Mouse (Mus musculus): ENCODE results near the gene Rpl10. TPM values are rescaled to one million over a fixed set of nuclear protein-coding genes. Genes with fewer than 3 reads are reported as not detected.

Gene Rpl10
- polyA plus RNA-seq, 1 experiment from 2014 or later: 489 TPM

DNA sequence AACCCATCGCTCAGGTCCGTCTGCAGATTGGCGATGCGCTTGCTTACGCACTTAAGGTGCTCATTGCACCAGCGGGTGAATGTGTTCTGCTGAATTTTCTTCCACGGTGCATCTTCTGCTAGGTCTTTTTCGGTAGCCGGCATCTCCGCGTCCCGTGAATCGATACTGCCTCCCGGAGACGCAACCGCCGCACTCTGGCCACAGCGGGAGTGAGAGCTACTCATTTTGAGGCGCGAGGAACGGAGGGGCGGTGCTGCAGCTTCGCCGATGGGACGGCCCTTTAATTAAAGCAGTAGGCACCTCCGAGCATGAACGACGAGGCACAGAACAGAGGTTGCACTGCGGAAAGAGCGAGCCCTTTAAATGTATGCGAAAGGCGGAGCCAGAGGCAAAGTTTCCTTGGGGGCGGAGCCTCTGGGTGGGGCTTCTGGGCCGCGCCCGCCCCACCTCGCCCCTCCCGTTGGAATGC is 24.4 kb upstream of the Rpl10 start:
- Histone ChIP-seq H3K9ac (replicated peaks; ENCODE audit: low read depth, low read length) (peak overlapping the region; percentile 73), H3K9me3 (ENCODE audit: control insufficient read depth, low read length) (no peaks in the 10 kb centered on the region), H3K27me3 (replicated peaks; ENCODE audit: control insufficient read depth, insufficient read depth, low read length) (no peaks in the 10 kb centered on the region), H3K27ac (ENCODE audit: low read length) (peak overlapping the region; percentile 93), H3K4me1 (replicated peaks; ENCODE audit: control insufficient read depth, insufficient read depth, low read length) (peaks cover 21% of the 10 kb centered on the region), H3K36me3 (ENCODE audit: control insufficient read depth, insufficient read depth) (0 out of 2 replicates have a peak, but pooled peaks cover 5% of the 10 kb centered on the region), H3K4me3 (replicated peaks; ENCODE audit: low read length) (peak overlapping the region; percentile 63), H3K4me2 (ENCODE audit: low read length) (peak overlapping the region; percentile 54)
- WGBS: 17% methylated on average over 35 of the region's 38 CpGs
- peak; percentile 92 for ATAC-seq

DNA sequence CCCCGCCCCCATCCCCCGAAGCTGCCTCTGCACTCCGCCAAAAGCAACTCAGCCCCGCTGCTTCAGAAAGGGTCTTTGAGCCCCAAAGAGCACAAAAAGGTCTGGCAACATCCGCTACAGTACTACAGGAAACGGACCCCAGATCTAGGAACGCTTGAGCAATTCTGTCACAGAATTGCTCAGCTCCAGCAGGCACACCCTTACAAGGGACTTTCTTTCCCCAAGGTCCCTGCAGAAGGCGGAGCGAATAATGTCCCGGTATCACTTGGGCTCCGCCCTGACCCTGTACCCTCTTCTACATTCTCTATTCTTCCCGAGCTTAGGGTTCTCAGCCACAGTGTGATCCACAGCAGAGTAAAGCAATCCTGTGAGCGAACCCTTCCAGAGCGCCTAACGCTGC is 23.9 kb upstream of the Rpl10 start:
- no peaks in the 10 kb centered on the region for H3K27me3 ChIP-seq (replicated peaks; ENCODE audit: control insufficient read depth, insufficient read depth, low read length)
- peak overlapping the region; percentile 54 for H3K9ac ChIP-seq (replicated peaks; ENCODE audit: low read depth, low read length)
- H3K27ac ChIP-seq (ENCODE audit: low read length): peak overlapping the region; percentile 93
- 28% methylated on average over 15 of the region's 15 CpGs for WGBS
- H3K4me2 ChIP-seq (ENCODE audit: low read length): peak overlapping the region; percentile 54
- H3K36me3 ChIP-seq (ENCODE audit: control insufficient read depth, insufficient read depth): 0 out of 2 replicates have a peak, but pooled peaks cover 5% of the 10 kb centered on the region
- peaks cover 21% of the 10 kb centered on the region for H3K4me1 ChIP-seq (replicated peaks; ENCODE audit: control insufficient read depth, insufficient read depth, low read length)
- peak; percentile 14; the same call in 1 of the 2 replicates for ATAC-seq
- no peaks in the 10 kb centered on the region for H3K9me3 ChIP-seq (ENCODE audit: control insufficient read depth, low read length)
- H3K4me3 ChIP-seq (replicated peaks; ENCODE audit: low read length): peak overlapping the region; percentile 63

DNA sequence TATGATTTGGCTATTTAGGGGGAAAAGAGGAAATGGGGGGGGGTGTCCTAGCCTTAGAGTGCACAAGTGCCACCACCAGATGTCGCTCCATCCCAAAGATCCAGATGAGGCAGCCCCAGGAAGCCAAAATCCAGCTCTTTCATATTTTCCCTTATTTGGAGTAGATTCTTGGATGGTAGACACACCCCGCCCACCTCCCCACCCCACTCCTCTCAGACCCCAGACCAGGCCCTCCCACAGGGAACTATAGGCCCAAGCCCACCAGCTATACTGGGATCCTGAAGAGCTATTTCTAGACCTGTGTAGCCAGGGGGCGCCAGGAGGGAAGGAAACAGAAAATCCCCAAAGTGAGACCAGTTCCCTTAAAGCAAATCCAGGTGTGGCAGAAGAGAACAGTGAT is 22.0 kb upstream of the Rpl10 start:
- no peak overlapping the region for H3K27ac ChIP-seq (ENCODE audit: low read length)
- 27% methylated on average over 3 of the region's 3 CpGs for WGBS
- no peaks in the 10 kb centered on the region for H3K36me3 ChIP-seq (ENCODE audit: control insufficient read depth, insufficient read depth)
- H3K4me3 ChIP-seq (replicated peaks; ENCODE audit: low read length): no peak overlapping the region
- H3K9ac ChIP-seq (replicated peaks; ENCODE audit: low read depth, low read length): no peak overlapping the region
- H3K27me3 ChIP-seq (replicated peaks; ENCODE audit: control insufficient read depth, insufficient read depth, low read length): no peaks in the 10 kb centered on the region
- peaks cover 9% of the 10 kb centered on the region for H3K4me1 ChIP-seq (replicated peaks; ENCODE audit: control insufficient read depth, insufficient read depth, low read length)
- no peaks in the 10 kb centered on the region for H3K9me3 ChIP-seq (ENCODE audit: control insufficient read depth, low read length)
- H3K4me2 ChIP-seq (ENCODE audit: low read length): peak overlapping the region; percentile 54; the same call in 1 of the 2 replicates
- ATAC-seq: no peak

DNA sequence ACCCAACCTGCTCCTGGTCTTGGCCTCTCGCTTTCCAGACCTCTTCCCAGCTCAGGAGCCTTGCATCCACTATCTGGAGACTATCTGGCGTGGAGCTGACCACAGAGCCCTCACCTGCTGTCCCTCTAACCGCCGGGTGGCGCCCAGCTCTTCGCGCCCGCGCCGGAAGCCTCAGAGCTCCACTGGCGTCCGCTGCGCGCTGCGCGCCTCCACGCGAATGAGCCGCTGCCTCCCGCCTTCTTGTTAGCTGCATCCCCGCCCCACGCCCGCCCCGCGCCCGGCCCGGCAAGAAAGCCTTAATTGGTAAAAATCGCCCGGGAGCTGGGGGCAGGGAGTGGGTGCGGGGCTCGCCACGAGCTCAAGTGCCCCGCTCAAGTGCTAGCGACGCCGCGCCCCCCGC is 21.0 kb upstream of the Rpl10 start, which contains the start of gene Flna:
TSS of gene Flna (minus strand) at position 206 of the 400 bp plus-strand sequence.
- Histone ChIP-seq H3K9me3 (ENCODE audit: control insufficient read depth, low read length) (no peaks in the 10 kb centered on the region), H3K9ac (replicated peaks; ENCODE audit: low read depth, low read length) (peak within 1 kb of the TSS; percentile 66), H3K4me1 (replicated peaks; ENCODE audit: control insufficient read depth, insufficient read depth, low read length) (peaks cover 5% of the 10 kb centered on the region; the same call in 1 of the 2 replicates), H3K4me3 (replicated peaks; ENCODE audit: low read length) (peak within 1 kb of the TSS; percentile 48), H3K27ac (ENCODE audit: low read length) (no peak within 1 kb of the TSS), H3K36me3 (ENCODE audit: control insufficient read depth, insufficient read depth) (no peaks in the 10 kb centered on the region), H3K4me2 (ENCODE audit: low read length) (peak within 1 kb of the TSS; percentile 54), H3K27me3 (replicated peaks; ENCODE audit: control insufficient read depth, insufficient read depth, low read length) (no peaks in the 10 kb centered on the region)
- ATAC-seq: no peak
- WGBS: 22% methylated on average over 38 of the region's 38 CpGs

DNA sequence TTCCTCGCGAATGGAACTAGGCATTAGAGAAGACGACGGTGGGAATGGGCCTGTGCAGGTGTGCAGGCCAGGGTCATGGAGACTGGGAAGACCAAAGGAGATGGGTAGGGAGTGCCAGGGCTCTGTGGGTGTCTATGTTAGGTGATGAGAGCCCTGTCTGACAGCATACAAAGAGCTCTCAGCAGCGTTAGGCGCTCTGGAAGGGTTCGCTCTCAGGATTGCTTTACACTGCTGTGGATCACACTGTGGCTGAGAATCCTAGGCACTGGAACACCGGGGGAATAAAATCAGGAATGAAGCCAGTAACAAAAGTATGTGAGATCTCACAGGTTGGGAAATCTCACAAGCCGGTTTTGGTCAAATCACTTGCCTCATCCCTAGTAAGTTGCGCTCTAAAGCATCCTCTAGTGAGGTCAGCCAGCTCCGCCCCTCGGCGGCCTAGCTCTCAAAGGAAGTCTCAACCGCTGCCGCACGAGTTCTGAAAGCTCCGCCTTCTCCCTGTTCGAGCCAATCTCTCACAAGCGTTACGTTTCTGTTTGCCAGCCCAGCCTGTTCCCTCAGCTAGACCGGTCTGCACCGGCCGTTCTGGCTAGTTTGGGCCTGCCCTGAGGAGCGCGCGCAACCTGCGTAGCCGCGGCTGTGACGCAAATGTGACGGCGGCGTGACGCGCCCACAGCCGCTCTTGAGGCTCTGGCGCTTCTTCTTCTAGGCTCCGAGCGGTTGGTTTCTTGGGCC is 16.3 kb upstream of the Rpl10 start, which contains the start of gene Emd:
TSS of gene Emd (plus strand) at position 535 of the 735 bp plus-strand sequence.
- Histone ChIP-seq H3K27ac (ENCODE audit: low read length) (peak within 1 kb of the TSS; percentile 89), H3K36me3 (ENCODE audit: control insufficient read depth, insufficient read depth) (no peaks in the 10 kb centered on the region), H3K4me1 (replicated peaks; ENCODE audit: control insufficient read depth, insufficient read depth, low read length) (peaks cover 6% of the 10 kb centered on the region), H3K4me2 (ENCODE audit: low read length) (peak within 1 kb of the TSS; percentile 58), H3K4me3 (replicated peaks; ENCODE audit: low read length) (peak within 1 kb of the TSS; percentile 64), H3K27me3 (replicated peaks; ENCODE audit: control insufficient read depth, insufficient read depth, low read length) (no peaks in the 10 kb centered on the region), H3K9ac (replicated peaks; ENCODE audit: low read depth, low read length) (peak within 1 kb of the TSS; percentile 71), H3K9me3 (ENCODE audit: control insufficient read depth, low read length) (no peaks in the 10 kb centered on the region)
- WGBS: 25% methylated on average over 39 of the region's 39 CpGs
- peak; percentile 96 for ATAC-seq

DNA sequence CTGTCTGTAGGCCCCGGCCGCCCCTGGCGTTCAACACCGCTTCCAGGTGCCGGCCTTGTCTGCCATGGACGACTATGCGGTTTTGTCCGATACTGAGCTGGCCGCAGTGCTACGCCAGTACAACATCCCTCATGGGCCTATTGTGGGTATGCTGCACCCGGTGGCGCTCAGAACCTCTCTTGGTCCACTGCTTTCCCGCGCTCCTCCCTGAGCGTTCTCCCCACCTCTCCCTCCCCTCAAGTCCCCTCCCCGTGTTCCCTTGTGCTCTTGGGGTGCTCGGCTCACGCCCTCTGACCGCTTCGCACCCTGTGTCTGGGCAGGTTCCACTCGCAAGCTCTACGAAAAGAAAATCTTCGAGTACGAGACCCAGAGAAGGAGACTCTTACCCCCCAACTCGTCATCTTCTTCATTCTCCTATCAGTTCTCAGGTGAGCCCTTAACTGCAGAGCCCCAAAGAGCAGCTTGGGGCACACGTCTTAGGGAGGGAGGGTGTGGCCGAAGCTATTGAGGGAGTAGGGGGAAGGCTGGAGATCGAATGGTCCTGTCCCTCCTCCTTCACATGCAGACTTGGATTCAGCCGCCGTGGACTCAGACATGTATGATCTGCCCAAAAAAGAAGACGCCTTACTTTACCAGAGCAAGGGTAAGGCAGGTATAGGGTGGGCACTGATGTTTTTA is 15.6 kb upstream of the Rpl10 start:
- H3K9ac ChIP-seq (replicated peaks; ENCODE audit: low read depth, low read length): peak overlapping the region; percentile 71
- peak overlapping the region; percentile 89 for H3K27ac ChIP-seq (ENCODE audit: low read length)
- H3K4me1 ChIP-seq (replicated peaks; ENCODE audit: control insufficient read depth, insufficient read depth, low read length): peaks cover 6% of the 10 kb centered on the region
- no peaks in the 10 kb centered on the region for H3K36me3 ChIP-seq (ENCODE audit: control insufficient read depth, insufficient read depth)
- no peaks in the 10 kb centered on the region for H3K9me3 ChIP-seq (ENCODE audit: control insufficient read depth, low read length)
- H3K4me3 ChIP-seq (replicated peaks; ENCODE audit: low read length): peak overlapping the region; percentile 64
- H3K27me3 ChIP-seq (replicated peaks; ENCODE audit: control insufficient read depth, insufficient read depth, low read length): no peaks in the 10 kb centered on the region
- 26% methylated on average over 29 of the region's 31 CpGs for WGBS
- H3K4me2 ChIP-seq (ENCODE audit: low read length): peak overlapping the region; percentile 58
- peak; percentile 49; the same call in 1 of the 2 replicates for ATAC-seq

DNA sequence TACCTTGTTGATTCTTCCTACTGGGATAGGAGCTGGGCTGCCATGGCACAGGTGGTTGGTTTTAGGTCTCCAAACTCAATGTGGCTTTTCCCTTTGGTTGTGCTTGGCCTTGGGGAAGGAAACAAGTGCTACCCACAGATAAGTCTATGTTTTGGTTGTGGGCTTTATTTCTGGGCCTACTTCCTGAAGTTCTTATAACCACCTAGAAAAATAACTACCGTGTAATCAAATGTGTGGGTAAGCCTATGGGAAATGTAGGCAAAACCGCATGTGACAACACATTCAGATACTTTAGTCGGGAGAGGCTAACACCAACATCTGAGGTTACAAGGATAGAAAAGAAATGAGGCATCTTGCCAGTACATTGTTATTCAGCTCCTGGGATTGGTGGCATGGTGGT is 12.9 kb upstream of the Rpl10 start:
- Histone ChIP-seq H3K9ac (replicated peaks; ENCODE audit: low read depth, low read length) (no peak overlapping the region), H3K4me2 (ENCODE audit: low read length) (no peak overlapping the region), H3K27ac (ENCODE audit: low read length) (no peak overlapping the region), H3K4me1 (replicated peaks; ENCODE audit: control insufficient read depth, insufficient read depth, low read length) (peaks cover 6% of the 10 kb centered on the region), H3K36me3 (ENCODE audit: control insufficient read depth, insufficient read depth) (no peaks in the 10 kb centered on the region), H3K9me3 (ENCODE audit: control insufficient read depth, low read length) (no peaks in the 10 kb centered on the region), H3K27me3 (replicated peaks; ENCODE audit: control insufficient read depth, insufficient read depth, low read length) (no peaks in the 10 kb centered on the region), H3K4me3 (replicated peaks; ENCODE audit: low read length) (no peak overlapping the region)
- WGBS: 95% methylated on average over 3 of the region's 3 CpGs
- no peak for ATAC-seq

DNA sequence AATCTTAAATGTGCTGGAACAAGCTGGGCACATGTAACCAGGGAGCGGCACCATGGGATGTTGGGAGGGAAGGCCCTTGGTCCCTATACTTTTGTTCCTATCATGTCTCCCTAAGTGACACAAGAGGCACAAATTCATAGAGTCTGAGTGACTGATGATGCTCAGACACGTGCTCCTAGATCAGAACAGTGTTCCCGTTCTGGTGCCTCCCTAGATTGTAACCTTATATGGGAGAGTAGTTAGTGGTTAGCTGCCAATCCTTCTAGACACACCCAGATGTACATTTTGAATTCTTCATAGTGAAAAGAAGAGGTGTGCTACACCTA is 913 bp upstream of the Rpl10 start:
- Histone ChIP-seq H3K4me1 (replicated peaks; ENCODE audit: control insufficient read depth, insufficient read depth, low read length) (peaks cover 6% of the 10 kb centered on the region; the same call in 1 of the 2 replicates), H3K27ac (ENCODE audit: low read length) (peak overlapping the region; percentile 98), H3K27me3 (replicated peaks; ENCODE audit: control insufficient read depth, insufficient read depth, low read length) (no peaks in the 10 kb centered on the region), H3K4me3 (replicated peaks; ENCODE audit: low read length) (peak overlapping the region; percentile 44), H3K36me3 (ENCODE audit: control insufficient read depth, insufficient read depth) (peaks cover 4% of the 10 kb centered on the region), H3K4me2 (ENCODE audit: low read length) (peak overlapping the region; percentile 56), H3K9me3 (ENCODE audit: control insufficient read depth, low read length) (no peaks in the 10 kb centered on the region), H3K9ac (replicated peaks; ENCODE audit: low read depth, low read length) (peak overlapping the region; percentile 66)
- WGBS: 28% methylated on average over 3 of the region's 3 CpGs
- ATAC-seq: peak; percentile 37

DNA sequence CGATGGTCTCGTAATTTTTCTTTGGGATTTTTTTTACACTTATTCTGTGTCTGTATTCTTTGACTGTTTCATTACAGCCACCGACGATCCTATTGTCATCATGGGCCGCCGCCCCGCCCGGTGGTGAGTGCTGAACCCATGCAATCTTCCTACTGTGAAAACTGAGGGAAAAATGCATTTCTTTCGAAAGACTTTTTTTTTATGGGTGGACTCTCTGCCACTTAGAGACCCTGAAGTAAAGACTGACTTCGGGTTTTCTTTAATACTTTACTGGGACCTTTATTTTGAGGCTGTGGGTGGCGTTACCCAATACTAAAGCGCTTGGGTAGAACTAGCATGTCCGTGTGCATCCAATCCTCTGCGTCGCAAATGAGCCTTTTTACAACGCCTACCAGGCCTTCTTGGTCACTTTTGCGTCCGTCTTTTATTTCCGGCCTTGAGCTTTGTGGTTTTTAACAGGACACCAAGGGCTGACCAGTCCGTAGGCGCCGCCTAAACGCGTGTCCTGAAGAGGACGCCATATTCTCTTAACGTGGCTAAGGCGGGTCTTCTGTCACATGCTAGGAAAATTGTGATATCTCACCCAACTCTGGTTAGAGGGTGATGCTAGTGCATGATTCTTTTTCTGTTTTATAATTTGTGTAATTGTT is 415 bp downstream of the Rpl10 start:
- Histone ChIP-seq H3K27me3 (replicated peaks; ENCODE audit: control insufficient read depth, insufficient read depth, low read length) (no peaks in the 10 kb centered on the region), H3K9ac (replicated peaks; ENCODE audit: low read depth, low read length) (peak overlapping the region; percentile 58), H3K4me2 (ENCODE audit: low read length) (peak overlapping the region; percentile 71), H3K4me3 (replicated peaks; ENCODE audit: low read length) (peak overlapping the region; percentile 44), H3K36me3 (ENCODE audit: control insufficient read depth, insufficient read depth) (peaks cover 4% of the 10 kb centered on the region), H3K9me3 (ENCODE audit: control insufficient read depth, low read length) (no peaks in the 10 kb centered on the region), H3K4me1 (replicated peaks; ENCODE audit: control insufficient read depth, insufficient read depth, low read length) (peaks cover 6% of the 10 kb centered on the region; the same call in 1 of the 2 replicates), H3K27ac (ENCODE audit: low read length) (peak overlapping the region; percentile 27; the same call in 1 of the 2 replicates)
- ATAC-seq: no peak
- WGBS: 20% methylated on average over 27 of the region's 27 CpGs
